Mouse (Mus musculus) stomach, embryonic 16.5 days (tissue): Measurements from ENCODE around the gene Evi5. TPM values are rescaled to one million over a fixed set of nuclear protein-coding genes. Genes with fewer than 3 reads are reported as not detected.

ENCODE experiments used
- ATAC-seq: fragments of 200-750 bp; cut with Nextera tagmentation; 2 replicates; pipeline ENCODE4 v1.8.0; 2017; ENCODE audit warnings: moderate number of reproducible peaks, moderate TSS enrichment; ENCODE audit not compliant: insufficient read depth, low FRiP score
- H3K27ac ChIP-seq: fragments of 300-500 bp; sonication (generic); 2 replicates; pipeline ENCODE4 v1.5.1; 2014; ENCODE audit warnings: low read length
- H3K27me3 ChIP-seq: fragments of 300-500 bp; sonication (generic); 2 replicates; pipeline ENCODE4 v1.6.1; 2014; ENCODE audit warnings: low read length, control low read depth, mixed read lengths; ENCODE audit not compliant: control insufficient read depth, insufficient read depth
- H3K36me3 ChIP-seq: fragments of 300-500 bp; sonication (generic); 2 replicates; pipeline ENCODE4 v1.6.1; 2014; ENCODE audit warnings: low read length; ENCODE audit not compliant: control insufficient read depth, insufficient read depth
- H3K4me1 ChIP-seq: fragments of 300-500 bp; sonication (generic); 2 replicates; pipeline ENCODE4 v1.6.1; 2014; ENCODE audit warnings: low read length, control low read depth, mixed read lengths; ENCODE audit not compliant: control insufficient read depth, insufficient read depth
- H3K4me2 ChIP-seq: fragments of 300-500 bp; sonication (generic); 2 replicates; pipeline ENCODE4 v1.6.1; 2014; ENCODE audit warnings: low read depth, low read length, mixed read lengths
- H3K4me3 ChIP-seq: fragments of 300-500 bp; sonication (generic); replicated peaks from 2 replicates; pipeline ENCODE4 v1.5.1; 2014; ENCODE audit warnings: mild to moderate bottlenecking, low read length
- H3K9ac ChIP-seq: fragments of 300-500 bp; sonication (generic); 2 replicates; pipeline ENCODE4 v1.6.1; 2014; ENCODE audit warnings: low read length
- H3K9me3 ChIP-seq: fragments of 300-500 bp; sonication (generic); replicated peaks from 2 replicates; pipeline ENCODE4 v1.6.1; 2016; ENCODE audit warnings: low read length, control low read depth; ENCODE audit not compliant: control insufficient read depth
- WGBS: fragments of 180-500 bp; shearing (Covaris S2); extraction: QIAGEN DNeasy Blood & Tissue Kit; methylation state at CpG from one replicate; pipeline ENCODE4 v1.1.7; 2014; 5-methylcytosine and 5-hydroxymethylcytosine counted together
- polyA plus RNA-seq: library from polyadenylated mRNA; unstranded; fragments of >200 nt; fragmentation: Nextera tagmentation; extraction: Ambion mirVana; gene quantifications from 2 replicates; pipeline ENCODE4 v1.2.1, GENCODE M21; 2015

Gene Evi5
- polyA plus RNA-seq, 1 experiment from 2014 or later: 55.2 TPM

DNA sequence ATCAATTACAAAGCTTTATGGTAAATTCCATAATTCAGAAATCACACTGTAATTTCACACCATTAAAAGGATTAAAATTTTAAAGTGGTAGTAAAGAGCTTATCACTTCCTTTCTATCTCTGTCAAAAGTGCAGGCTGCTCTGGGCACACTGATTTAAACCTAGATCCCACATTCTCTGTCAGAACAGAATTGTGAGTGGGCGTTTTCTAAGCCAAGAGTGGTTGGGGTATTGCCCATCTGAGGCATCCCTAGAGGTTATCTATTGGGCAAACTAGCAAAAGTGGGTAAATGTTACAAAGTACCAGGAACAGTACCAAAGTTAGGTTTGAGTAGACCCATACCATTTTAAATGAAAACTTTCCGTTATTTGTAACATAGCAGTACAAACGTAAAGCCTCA, 96.1 kb downstream of the Evi5 start:
- 86% methylated on average over 3 of the region's 3 CpGs for WGBS
- H3K4me1 ChIP-seq: no peaks in the 10 kb centered on the region
- no peaks in the 10 kb centered on the region for H3K27me3 ChIP-seq
- H3K9ac ChIP-seq: no peak overlapping the region
- no peak overlapping the region for H3K4me2 ChIP-seq
- no peak for ATAC-seq
- no peaks in the 10 kb centered on the region for H3K36me3 ChIP-seq
- no peaks in the 10 kb centered on the region for H3K9me3 ChIP-seq
- H3K27ac ChIP-seq: no peak overlapping the region
- no peak overlapping the region for H3K4me3 ChIP-seq

DNA sequence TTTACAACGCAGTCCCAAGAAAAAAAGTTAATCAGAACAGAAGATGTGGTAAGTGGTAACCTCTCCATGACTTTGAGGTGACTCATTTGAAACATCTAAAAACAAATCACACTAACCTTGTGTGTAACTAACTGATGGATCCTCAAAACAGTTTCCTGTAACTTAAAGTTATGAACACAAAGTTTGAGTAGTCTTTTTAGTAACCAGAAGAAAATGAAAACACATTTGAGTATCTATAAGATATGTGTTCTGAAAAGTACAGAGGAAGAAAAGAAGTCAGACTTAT, 97.4 kb downstream of the Evi5 start:
- H3K9ac ChIP-seq: no peak overlapping the region
- no peaks in the 10 kb centered on the region for H3K36me3 ChIP-seq
- H3K4me1 ChIP-seq: no peaks in the 10 kb centered on the region
- H3K27me3 ChIP-seq: no peaks in the 10 kb centered on the region
- H3K4me3 ChIP-seq: no peak overlapping the region
- ATAC-seq: no peak
- H3K4me2 ChIP-seq: no peak overlapping the region
- H3K27ac ChIP-seq: no peak overlapping the region
- no peaks in the 10 kb centered on the region for H3K9me3 ChIP-seq
- 93% methylated on average over 1 of the region's 1 CpGs for WGBS

DNA sequence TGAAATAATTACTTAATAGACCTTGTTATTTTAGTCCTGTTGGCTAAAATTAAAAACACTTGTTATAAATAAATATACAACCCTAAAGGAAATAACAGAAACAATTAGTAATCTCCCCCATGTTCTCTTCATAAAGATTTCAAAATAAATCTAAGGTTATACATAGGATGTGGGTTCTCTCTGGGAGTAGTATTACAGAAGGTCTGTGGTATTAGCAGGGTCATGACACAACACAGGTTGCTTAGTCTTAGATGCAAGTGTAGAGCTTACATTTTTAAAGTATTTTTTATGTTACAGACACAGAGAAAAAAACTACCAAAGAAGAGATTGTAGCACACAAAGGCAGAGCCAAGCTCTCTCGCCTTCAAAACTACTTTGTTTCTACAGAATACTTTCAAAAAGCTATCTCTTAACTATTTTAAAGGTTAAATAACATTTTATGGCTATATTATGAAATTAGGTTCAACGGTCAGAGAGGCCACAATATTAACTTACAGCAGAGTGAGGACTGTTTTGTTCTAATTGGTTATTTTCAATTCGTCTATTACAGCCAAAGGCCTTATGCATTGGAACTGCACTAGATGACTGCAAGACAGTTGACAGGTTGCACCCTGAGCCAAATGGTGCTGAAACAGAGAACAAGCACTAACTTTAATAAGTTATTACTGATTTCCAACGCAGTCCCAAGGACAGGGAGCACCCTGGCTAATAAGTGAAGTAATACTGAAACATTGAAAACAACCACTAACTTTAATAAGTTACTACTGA, 97.9 kb downstream of the Evi5 start:
- no peak for ATAC-seq
- no peak overlapping the region for H3K4me2 ChIP-seq
- no peak overlapping the region for H3K9ac ChIP-seq
- no peaks in the 10 kb centered on the region for H3K27me3 ChIP-seq
- no peaks in the 10 kb centered on the region for H3K9me3 ChIP-seq
- no peaks in the 10 kb centered on the region for H3K4me1 ChIP-seq
- 87% methylated on average over 4 of the region's 4 CpGs for WGBS
- no peak overlapping the region for H3K4me3 ChIP-seq
- no peaks in the 10 kb centered on the region for H3K36me3 ChIP-seq
- no peak overlapping the region for H3K27ac ChIP-seq

DNA sequence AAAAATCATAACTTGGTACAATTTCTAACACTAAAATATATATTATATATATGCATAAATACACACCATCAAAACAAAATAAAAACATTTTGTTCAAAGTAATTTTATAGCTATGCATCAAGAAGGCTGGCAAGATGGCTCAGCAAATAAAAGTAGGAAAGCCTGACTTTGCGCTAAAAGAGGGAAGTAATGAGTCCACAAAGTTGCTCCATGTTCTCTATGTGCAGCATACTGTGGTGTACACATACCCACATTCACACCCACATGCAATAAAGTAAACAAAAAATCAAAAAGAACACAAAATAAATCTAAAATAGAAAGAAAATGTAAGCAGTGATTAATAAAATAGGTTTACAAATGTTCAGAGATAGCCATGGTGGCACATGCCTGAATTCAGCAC, 99.0 kb downstream of the Evi5 start:
- no peak overlapping the region for H3K9ac ChIP-seq
- no peaks in the 10 kb centered on the region for H3K27me3 ChIP-seq
- WGBS: 96% methylated on average over 1 of the region's 1 CpGs
- no peaks in the 10 kb centered on the region for H3K4me1 ChIP-seq
- no peak overlapping the region for H3K27ac ChIP-seq
- no peaks in the 10 kb centered on the region for H3K36me3 ChIP-seq
- H3K9me3 ChIP-seq: no peaks in the 10 kb centered on the region
- H3K4me2 ChIP-seq: no peak overlapping the region
- no peak for ATAC-seq
- H3K4me3 ChIP-seq: no peak overlapping the region

DNA sequence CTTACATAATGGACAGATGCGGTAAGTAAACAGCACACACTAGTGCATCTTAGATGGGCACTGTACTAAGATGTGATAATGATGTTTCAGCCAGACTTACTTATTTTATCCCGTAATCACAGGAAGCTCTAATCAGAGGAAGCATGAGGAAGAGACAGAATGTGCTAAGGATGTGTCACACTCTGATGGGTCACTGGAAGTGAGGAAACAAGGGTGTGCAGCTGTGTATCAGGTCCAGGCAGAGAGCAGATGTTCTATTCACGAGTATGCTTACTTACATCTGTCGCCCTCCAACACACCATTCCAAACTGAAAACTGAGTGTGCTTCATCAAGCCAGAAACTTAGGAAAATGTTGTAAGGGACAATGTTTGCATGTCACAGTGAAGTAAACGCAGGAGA, 102.9 kb downstream of the Evi5 start:
- Histone ChIP-seq H3K4me2 (no peak overlapping the region), H3K27me3 (no peaks in the 10 kb centered on the region), H3K9ac (no peak overlapping the region), H3K4me3 (no peak overlapping the region), H3K36me3 (no peaks in the 10 kb centered on the region), H3K9me3 (no peaks in the 10 kb centered on the region), H3K4me1 (no peaks in the 10 kb centered on the region), H3K27ac (no peak overlapping the region)
- ATAC-seq: no peak
- 61% methylated on average over 5 of the region's 5 CpGs for WGBS

DNA sequence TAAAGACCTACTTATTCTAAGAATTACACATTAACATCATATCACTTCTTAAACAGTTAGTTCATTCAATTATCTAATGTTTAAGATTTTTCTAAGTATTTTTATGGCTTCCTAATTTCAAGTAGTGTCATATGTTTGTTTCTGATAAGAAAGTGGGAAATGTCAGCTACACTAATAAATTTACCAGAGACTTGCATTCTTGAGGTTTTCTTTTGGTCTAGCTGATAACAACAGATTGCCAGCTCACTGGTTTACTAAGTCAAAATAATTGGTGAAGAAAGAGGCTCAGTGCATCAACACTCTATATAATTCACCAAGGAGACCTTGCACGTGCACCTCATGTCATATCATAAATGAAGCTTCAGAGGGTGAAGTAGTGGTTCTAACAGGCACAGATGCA, 106.7 kb downstream of the Evi5 start:
- Histone ChIP-seq H3K4me3 (no peak overlapping the region), H3K36me3 (no peaks in the 10 kb centered on the region), H3K9ac (no peak overlapping the region), H3K9me3 (no peaks in the 10 kb centered on the region), H3K27me3 (no peaks in the 10 kb centered on the region), H3K4me2 (no peak overlapping the region), H3K4me1 (no peaks in the 10 kb centered on the region), H3K27ac (no peak overlapping the region)
- no peak for ATAC-seq
- 93% methylated on average over 1 of the region's 1 CpGs for WGBS

DNA sequence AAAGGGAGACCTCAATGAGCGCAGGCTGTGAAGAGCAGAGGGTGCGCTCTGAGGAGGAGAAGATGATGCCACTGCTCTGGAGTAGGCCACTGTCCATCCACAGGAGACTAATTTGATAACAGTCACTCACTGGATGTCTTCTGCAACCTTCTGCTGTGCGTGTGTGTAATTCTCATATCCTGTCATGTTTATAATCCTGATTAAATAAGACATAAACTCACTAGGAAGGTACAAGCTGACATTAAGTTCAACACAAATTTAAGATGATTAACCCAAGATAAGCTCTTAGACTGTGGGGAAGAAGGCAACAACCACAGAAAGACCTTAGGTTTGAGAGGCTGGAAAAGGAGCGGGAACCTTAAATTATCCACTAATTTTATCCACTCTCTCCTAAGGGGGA, 109.0 kb downstream of the Evi5 start:
- Histone ChIP-seq H3K4me1 (no peaks in the 10 kb centered on the region), H3K27ac (no peak overlapping the region), H3K27me3 (no peaks in the 10 kb centered on the region), H3K4me3 (no peak overlapping the region), H3K4me2 (no peak overlapping the region), H3K9me3 (no peaks in the 10 kb centered on the region), H3K9ac (no peak overlapping the region), H3K36me3 (no peaks in the 10 kb centered on the region)
- 90% methylated on average over 4 of the region's 4 CpGs for WGBS
- ATAC-seq: no peak

DNA sequence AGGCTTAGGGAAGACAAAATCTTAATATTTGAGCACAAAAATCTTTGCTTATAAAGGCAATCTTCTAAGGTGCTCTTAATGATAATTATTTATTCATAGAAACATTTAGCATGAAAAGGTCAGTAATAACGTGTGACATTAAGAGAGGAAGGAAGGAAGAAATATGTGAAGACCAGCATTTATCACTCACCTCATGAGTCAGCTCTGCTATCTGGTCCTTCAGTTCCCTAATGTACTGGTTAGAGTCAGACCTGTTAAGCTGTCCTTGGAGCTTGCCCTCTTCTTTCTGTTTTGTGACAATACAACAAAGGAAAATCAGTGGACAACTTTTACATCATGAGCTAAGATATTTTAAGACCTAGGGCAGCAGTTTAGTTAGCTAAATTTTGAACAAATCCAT, 110.4 kb downstream of the Evi5 start:
- Histone ChIP-seq H3K27ac (no peak overlapping the region), H3K4me1 (no peaks in the 10 kb centered on the region), H3K36me3 (no peaks in the 10 kb centered on the region), H3K4me2 (no peak overlapping the region), H3K27me3 (no peaks in the 10 kb centered on the region), H3K4me3 (no peak overlapping the region), H3K9ac (no peak overlapping the region), H3K9me3 (no peaks in the 10 kb centered on the region)
- WGBS: 59% methylated on average over 1 of the region's 1 CpGs
- no peak for ATAC-seq

DNA sequence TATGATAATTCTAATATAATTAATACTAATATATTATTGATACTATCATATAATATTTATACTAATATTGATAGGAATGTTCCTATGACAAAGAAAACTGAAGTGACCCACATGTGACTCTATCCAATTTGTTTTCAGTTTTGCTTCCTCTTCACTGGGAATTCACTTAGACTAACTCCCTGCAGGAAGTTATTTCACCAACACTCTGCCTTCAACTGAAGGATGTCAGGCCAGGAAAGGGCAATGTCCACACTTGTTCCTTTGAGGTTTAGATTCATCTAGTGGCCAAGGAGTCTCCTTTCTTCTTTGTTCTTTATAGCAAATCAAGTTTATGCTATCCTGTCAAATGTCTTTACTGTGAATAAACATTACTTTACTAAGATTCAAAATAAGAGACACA, 111.2 kb downstream of the Evi5 start:
- no peaks in the 10 kb centered on the region for H3K36me3 ChIP-seq
- no peak overlapping the region for H3K4me3 ChIP-seq
- H3K9me3 ChIP-seq: no peaks in the 10 kb centered on the region
- no peak overlapping the region for H3K4me2 ChIP-seq
- no peak for ATAC-seq
- H3K9ac ChIP-seq: no peak overlapping the region
- no peak overlapping the region for H3K27ac ChIP-seq
- no peaks in the 10 kb centered on the region for H3K4me1 ChIP-seq
- H3K27me3 ChIP-seq: no peaks in the 10 kb centered on the region

DNA sequence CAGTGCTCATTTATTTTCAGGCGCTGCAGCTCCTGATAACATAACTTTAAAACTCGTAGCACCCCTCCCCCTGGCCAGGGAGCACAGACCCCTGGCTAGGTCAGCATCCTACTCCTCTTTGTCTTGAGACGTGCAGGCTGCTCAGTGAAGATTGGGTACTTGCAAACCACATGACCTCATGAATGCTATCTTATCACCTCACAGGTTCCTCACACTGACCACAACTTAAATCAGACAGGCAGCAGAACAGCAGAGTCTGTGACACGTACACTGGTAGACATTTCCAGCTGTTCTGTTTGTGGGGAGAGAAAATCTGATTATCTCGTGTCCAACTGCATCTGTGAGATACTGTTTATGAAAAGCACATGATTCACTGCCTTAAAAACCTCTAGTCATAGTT, 115.8 kb downstream of the Evi5 start:
- H3K27me3 ChIP-seq: no peaks in the 10 kb centered on the region
- no peak overlapping the region for H3K9ac ChIP-seq
- 32% methylated on average over 5 of the region's 5 CpGs for WGBS
- ATAC-seq: no peak
- H3K9me3 ChIP-seq: no peaks in the 10 kb centered on the region
- no peaks in the 10 kb centered on the region for H3K36me3 ChIP-seq
- no peak overlapping the region for H3K4me2 ChIP-seq
- no peak overlapping the region for H3K27ac ChIP-seq
- no peaks in the 10 kb centered on the region for H3K4me1 ChIP-seq
- no peak overlapping the region for H3K4me3 ChIP-seq
